Mouse (Mus musculus): ENCODE data around the gene Ago4.

Ago4 gene

DNA sequence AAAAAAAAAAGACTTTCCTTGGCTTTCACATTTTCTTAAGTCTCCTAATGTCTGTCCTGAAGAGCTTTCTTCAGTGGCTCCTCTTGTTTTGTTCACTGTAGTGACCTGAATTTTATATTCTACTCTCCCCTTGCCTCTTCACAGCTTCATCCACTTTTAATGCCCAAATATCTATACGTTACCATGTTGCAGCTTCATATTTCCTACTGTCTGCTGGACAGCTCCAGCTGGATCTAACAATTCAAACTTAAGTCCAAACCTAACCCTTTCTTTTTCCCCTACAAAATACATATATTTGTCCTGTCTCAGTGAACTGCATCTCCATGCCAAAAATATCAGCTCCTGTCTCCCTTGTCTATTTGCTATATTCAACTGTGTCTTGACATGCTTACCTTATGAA is 63.9 kb downstream of the Ago4 start:
- no peak for DNase-seq (ENCODE audit: low spot score in 2 of 2)

DNA sequence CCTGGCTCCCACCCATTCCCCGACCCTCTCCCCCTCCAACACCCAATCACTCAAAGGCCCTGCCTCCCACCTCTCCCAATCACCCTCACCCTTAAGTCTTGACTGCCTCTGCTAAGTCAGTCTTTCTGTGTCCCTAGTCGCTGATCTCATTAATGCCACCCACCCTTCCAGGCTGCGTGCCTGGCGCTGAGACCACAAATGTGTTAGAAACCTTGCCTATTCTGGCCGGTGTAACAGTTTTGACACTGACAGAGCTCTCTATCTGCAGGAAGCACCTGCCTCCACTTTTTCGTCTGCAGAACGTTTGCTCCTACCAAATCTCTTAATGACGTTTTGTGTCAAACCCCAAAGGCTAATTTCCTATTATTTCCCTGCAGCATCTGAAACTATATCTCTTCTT is 64.3 kb downstream of the Ago4 start:
- DNase-seq (ENCODE audit: low spot score in 2 of 2), result peak in 1 of 2 experiments; percentile 53

DNA sequence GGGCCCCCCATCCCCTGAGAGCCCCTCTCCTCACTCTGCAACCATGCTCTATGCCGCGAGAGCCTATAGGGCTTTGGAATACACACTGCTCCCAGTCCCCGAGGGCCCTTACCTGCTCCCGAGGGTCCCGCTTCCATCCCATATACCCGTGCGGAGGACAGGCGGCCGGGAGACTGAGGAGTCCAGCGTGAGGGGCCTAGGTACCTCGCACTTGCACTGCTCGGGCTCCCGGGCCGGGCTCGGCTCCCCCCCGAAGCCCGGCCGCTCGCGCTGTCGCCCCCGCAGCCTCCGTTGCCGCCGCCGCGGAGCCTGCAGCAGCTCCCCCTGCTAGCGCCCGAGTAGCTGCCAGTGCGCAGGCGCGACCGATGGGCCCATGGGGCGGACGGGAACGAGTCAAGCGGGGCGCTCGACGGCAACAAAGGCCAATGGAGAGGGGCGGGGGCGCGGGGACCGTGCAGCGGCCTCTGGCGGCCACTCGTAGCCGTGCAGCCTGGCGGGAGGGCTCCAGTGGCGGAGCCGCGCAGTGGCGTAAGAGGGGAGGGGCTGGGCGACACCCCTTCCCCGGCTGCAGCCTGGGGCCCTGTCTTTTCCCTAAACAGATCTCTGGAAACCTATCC is 64.9 kb downstream of the Ago4 start, which contains the start of gene Ago1:
Gene Ago1 (minus strand): TSS at position 299 of the 617 bp plus-strand sequence.
- peak; percentile 96 for DNase-seq (ENCODE audit: low spot score in 2 of 2)

DNA sequence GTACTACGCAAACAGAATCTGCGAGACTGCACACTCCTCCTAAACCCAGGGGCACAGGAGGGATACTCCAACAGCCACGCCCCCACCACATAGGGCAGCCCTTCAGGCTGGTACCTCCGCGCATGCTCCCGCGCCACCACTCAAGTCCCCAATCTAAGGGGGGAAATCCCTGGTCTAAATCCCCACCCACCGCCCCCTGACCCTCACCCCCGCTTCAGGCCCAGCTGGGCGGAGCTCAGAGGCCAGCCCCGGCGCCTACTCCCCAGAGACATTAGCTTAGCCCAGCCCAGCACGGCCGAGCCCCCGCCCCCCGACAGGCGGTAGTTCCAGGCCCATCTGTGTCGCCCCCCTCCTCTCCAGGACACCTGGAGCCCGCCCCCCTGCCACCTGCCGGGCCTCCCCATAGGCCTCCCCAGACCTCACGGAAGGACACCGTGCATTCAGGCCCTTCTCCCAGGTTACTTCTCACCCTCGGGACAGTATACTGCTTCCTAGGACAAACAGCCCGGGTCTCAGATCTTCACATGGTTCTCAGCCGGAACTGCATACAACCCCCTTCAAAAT is 65.5 kb downstream of the Ago4 start:
- peak; percentile 16 to 30 for DNase-seq (ENCODE audit: low spot score in 2 of 2)

DNA sequence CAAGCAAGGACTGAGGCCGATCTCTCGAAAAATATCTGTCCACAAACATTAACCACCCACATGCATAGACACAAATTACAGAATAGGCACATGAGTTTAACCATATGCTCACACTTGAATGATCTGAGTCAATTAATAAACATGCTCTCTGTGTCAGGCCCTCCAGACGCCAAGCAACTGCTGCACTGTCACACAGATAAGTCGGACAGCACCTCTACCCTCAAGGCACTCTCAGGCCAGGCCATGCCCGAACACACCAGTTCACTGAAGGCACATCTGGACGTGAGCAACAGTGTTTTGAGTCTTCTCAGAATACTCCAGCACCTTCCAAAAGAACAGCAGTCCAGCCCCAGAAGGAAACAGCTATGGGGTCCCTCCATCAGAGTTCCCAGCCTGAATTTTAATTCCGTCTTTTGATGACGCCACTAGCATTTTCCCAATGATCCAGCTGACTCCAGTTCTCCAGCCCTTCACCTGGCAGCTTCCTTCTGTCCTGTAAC is 67.0 kb downstream of the Ago4 start:
- DNase-seq (ENCODE audit: low spot score in 2 of 2), result no peak

DNA sequence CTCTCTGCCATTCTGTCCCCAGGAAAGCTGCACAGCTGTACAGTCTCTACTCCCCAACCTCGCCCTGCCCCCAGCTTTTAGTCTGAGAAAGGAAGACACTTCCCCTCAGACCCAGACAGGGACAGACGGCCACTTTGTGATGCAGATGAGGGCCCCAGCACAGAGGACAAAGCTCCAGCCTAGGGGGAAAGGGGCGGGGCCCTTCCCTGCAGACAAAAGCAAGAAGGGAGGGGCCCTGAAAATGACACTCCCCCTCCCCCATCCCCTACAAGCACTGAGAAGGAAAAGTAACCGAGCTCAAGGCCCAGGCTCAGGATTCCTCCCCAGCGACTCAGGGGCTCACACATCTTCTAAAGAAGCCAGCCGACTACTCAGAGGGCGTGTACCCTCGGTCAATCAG is 67.4 kb downstream of the Ago4 start:
- peak; percentile 12 to 14 for DNase-seq (ENCODE audit: low spot score in 2 of 2)

DNA sequence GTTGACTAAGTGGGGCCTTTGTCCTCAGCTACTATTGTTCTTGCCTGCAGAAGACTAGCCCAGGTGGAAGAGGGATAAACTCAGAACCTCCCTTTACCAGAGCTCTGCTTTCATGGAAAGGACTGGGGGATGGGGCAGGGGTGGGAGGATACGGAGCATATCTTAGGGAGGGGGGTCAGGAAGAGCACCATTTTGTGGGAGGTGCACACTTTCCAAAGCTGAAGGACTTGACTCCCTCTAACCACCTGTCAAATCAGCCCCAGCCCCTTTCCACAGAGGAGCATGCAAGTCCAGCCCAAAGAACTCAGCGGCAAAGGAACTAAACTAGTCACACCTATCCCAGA is 68.4 kb downstream of the Ago4 start:
- DNase-seq (ENCODE audit: low spot score in 2 of 2), result no peak

DNA sequence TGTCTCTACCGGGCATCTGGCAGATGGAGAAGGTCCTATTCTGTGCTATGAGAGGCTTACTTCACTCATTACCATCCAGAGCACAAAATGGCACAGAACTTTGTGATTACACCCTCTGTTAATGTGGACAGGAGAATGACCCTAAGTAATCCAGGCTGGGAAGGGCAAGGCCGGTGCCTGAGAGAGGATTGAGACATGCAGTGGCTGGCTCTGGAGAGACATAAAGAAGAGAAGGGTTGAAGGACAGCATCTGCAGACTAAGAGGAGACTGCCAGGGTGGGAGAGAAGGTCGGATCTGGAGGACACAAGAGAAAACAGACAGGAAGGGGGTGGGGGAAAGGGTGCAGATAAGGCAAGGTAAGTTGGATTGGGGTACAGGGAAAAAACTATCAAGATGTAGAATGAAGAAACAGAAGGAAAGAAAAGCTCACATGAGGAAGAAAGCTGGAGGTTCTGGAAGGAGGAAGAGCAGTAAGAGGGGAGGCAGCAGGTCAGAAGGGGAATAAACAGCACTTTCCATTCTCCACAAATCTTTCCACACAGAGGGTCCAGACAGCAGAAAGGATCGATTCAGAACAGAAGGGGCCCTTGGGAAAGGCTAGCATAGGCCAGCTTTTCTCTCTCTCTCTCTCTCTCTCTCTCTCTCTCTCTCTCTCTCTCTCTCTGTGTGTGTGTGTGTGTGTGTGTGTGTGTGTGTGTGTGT is 68.9 kb downstream of the Ago4 start:
- DNase-seq (ENCODE audit: low spot score in 2 of 2), result no peak

DNA sequence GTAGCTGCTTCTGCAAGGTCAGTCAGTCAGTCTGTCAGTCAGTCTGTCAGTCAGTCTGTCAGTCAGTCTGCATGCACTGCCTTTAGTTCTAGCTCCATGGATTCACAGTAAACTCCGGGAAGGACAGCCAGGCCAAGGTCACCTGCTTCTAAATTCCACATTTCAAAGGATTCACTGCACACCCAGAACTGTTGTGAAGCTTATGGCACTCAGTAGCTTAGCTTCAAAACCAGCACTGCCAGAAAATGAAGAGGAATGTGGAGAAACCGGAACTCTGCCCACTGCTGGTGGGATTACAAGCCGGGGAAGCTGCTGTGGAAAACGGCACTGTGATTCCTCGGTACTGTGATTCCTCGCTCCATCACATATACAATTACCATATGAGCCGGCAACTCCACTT is 77.8 kb downstream of the Ago4 start:
- no peak for DNase-seq (ENCODE audit: low spot score in 2 of 2)

DNA sequence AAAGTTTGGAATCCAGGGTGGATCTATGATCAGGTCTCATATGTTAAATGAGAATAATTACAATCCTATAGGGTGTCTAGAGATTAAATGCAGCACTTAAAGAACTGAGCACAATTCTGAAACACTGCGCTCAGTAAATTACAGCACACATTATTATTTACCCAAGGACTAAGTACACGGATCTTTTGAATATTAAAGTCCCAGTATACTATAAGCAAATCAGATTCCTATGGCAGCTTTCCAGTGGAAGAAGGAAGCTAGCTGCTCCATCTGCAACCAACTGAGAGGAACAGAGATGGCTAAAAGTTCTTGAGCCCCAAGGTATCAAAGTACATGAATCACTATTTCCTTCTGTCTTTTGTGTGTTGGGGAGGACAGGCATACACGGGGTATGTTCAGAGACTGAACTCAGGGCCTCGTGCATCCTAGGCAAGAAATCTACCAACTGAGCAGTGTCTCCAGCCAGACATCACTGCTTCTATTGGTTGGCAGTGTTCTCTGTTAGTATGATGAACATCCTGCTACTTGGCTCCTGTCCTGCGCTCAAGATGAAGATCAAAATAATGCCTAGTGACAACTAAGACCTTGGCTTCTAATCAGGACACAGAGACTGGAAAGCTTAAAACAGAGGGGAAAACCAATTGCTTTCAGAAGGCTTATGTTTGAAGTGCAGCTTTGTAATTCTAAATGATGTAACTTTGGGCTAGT is 78.6 kb downstream of the Ago4 start:
- no peak for DNase-seq (ENCODE audit: low spot score in 2 of 2)

DNA sequence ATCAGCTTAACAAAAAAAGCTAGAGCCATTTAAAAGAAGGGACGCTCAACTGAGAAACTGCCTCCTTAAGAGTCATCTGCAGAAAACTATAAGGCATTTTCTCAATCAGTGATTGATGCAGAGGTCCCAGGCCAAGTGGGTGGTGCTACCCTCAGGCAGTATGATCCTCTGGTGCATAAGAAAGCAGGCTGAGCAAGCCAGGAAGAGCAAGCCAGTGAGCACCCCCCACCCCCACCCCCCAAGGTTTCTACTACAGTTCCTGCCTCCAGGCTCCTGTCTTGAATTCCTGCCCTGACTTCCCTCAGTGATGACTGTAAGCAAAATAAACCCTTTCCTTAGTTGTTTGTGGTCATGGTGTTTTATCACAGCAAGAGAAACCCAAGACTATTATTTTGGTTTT is 83.0 kb downstream of the Ago4 start:
- DNase-seq (ENCODE audit: low spot score in 2 of 2), result no peak

DNA sequence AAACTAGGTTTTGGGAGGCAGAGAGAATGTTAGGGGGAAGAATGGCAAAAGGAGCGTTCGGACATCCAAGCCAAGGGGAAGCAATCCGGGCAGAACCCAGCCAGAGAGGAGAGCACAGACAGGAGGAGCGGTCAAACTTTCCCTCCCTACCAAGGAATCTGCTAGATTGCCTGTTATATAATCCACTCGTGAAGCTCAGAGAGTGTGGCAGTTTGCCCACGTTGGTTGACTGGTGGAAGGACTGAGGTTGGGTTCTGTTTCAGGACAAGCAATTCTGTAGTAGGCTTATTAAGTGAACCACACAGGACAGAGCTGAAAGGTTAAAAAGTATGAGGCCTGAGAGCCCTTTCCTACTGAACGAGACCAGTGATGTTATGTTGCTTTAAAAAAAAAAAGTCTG is 86.1 kb downstream of the Ago4 start:
- no peak for DNase-seq (ENCODE audit: low spot score in 2 of 2)

DNA sequence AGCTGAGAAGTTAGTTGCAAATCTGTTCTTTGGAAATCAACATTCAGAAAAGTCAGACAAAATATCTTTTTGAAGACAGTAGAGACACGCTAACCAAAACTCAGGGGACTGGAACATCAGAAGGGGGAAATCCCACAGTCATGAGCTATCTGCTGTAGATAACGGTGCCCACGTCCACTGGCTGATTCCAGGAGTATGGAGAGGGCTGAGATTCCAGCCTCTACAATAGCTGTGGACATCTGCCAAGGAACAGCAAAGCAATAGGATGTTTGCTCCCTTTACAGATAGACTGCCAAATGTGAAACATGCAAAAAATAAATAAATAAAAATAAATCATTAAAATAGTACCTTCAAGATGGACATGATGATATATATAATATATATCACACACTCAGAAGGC is 88.7 kb downstream of the Ago4 start:
- DNase-seq (ENCODE audit: low spot score in 2 of 2), result no peak
